Mouse (Mus musculus) liver, adult (tissue): ENCODE data around the gene 4930467E23Rik.
"Not testable (repeated sequence)": the region's sequence is repeated elsewhere in the genome, so short reads cannot be mapped to it uniquely, and the experiment has no call there.

Source experiments
- GATA4 ChIP-seq: IDR thresholded peaks from 2 replicates; pipeline ENCODE4 v1.6.1; 2014; ENCODE audit warnings: mild to moderate bottlenecking, low read length; ENCODE audit not compliant: insufficient replicate concordance

Gene 4930467E23Rik

GRCm38 (mm10) chr8:19729276-19729675 lies at the start of gene 4930467E23Rik:
Gene 4930467E23Rik (plus strand): TSS chr8:19729576.
- not testable (repeated sequence) for TF ChIP-seq GATA4
